Mouse (Mus musculus) left cerebral cortex, postnatal 25 days (tissue): ENCODE measurements at regions not wholly inside any gene's neighbourhood (a gene's known extent, or its start where the extent isn't known, plus 50 kb on each side); places are given as distances from the start of the nearest gene placed in this dataset.

Experiments used
- DNase-seq, 2 experiments: peaks; one replicate each; pipeline ENCODE4 v3.0.0; 2022; ENCODE audit warnings: low spot score in 2 of 2, mixed read lengths in 1 of 2
- intact Hi-C: fragments of 180-260 bp; cut with DNase I; formaldehyde crosslinking; loops from one replicate; pipeline ENCODE4 v1.15.1; 2025

- intact Hi-C loops, result no loop called here
Measured at GRCm38 (mm10) chr19:15663659-15664255, 283.4 kb downstream of the Psat1 start.

GRCm38 (mm10) chr19:15658611-15659010 is 288.5 kb downstream of the Psat1 start:
- intact Hi-C loops, result no loop called here

More at GRCm38 (mm10) chr19:15663659-15664255, 283.4 kb downstream of the Psat1 start:
- no peak for DNase-seq

DNA sequence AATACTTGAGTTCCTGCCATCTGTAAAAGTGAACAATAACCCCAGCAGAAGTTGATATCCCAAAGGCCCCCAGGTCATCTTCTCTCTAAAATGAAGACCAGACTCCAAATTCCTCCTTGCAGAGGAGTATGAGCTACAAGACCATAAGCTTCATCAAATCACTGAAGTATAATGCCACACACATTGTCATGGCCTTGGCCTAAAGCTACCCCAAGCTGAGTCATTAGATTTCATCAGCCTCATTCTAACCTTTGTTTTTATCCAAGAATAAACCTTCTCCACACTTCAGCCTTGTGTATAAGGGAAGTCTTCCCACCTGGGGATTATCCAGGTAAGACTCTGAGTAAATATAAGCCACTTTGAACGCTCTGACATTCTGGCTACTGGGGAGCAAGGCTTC is 289.3 kb downstream of the Psat1 start:
- intact Hi-C loops, result no loop called here
- DNase-seq, result no peak

More at GRCm38 (mm10) chr19:15658611-15659010, 288.5 kb downstream of the Psat1 start:
- no peak for DNase-seq

DNA sequence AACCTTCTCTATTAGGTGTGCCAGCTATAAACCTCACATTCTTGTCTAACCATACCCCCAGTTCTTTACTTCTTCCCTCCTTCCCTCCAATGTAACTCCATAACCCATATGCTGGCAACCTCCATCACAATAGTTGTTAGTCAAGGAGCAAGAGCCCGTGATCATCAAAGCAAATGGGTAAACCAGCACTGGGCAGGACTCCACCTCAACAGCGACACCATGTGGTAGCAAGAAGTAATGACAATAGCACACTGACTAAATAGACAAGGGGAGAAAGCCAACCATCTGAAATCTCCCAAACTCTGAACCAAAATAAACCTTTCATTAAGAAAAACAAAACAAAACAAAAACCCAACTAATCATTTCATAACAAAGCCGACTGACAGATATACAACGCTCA is 297.8 kb downstream of the Psat1 start:
- peak; percentile 16 to 41 for DNase-seq
- intact Hi-C loops, result loop anchor here (5.0 kb wide), 1 partner anchor 153 kb away; no protein-coding TSS in a partner anchor

DNA sequence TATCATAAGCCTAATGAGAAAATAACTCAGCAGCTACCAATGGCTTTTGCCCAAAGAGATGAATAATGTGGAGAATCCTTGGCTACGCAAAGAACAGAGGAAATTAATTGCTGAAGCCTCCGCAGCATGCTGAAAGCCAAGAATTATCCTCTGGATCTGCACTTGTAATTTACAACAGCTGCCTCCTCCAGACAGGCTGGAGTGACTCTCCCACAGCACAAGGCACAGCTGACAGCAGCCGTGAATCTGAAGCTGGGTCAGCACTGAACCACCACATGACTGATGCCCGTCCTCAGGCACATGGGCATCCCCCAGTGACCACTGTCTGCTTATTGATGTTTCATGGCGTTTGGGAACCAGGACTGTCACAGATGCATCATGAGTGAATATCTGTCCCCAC is 299.8 kb downstream of the Psat1 start:
- DNase-seq, result peak; percentile 14 to 26
- intact Hi-C loops, result loop anchor here (5.0 kb wide), 1 partner anchor 155 kb away; no protein-coding TSS in a partner anchor

DNA sequence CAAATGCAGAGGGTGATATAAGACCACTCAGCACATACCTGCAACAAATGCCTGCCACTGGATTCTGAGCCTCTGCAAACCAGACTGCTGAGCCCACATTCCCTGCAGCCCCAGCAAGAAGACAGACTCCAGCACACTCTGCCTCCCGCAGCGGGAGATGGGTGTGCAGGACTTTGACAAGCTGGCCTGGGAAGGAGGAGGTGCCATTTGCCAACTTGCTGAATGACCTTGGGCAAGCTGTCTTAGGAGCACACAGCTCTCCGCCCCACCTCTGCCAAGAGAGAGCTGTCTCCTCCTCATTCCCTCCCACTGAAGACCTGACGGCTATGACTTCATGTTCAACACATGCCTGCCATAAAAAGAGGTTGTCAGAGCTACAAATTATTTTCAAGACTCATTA is 302.4 kb downstream of the Psat1 start:
- intact Hi-C loops, result loop anchor here (5.0 kb wide), 1 partner anchor 158 kb away; no protein-coding TSS in a partner anchor
- DNase-seq, result peak; percentile 14 to 36

DNA sequence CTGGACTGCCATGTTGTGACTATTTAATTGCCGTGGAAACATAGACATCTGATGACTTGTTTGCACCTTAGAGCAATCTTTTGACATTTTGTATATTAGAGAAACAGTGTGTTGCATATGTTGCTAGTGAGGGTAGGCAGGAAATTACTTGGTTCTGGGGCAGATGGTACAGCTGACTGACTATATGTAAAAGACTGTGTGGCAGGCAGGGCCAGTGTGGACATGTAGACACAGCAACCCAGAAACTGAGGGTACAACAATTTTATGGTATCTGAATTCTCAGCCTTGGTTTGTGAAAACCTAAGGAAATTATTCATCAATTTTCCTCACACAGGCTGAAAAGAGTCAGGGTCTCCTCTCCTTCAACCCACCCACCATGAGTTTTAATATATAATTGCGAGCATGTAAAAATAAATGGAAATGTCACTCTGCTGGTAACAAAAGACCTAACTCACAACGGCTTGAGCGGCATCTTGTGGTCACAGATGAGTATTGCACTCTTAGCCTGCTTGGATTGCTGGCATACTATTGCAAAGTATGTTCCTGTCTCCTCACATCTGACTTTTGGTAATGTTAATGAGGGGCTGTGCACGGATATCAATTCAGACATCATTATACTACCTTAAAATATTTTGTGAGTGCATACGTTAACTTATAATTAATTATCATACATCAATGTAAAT is 329.8 kb downstream of the Psat1 start:
- intact Hi-C loops, result loop anchor here (5.0 kb wide), 3 partner anchors 185 to 1635 kb away; no protein-coding TSS in a partner anchor
- DNase-seq, result peak; percentile 77 to 85

DNA sequence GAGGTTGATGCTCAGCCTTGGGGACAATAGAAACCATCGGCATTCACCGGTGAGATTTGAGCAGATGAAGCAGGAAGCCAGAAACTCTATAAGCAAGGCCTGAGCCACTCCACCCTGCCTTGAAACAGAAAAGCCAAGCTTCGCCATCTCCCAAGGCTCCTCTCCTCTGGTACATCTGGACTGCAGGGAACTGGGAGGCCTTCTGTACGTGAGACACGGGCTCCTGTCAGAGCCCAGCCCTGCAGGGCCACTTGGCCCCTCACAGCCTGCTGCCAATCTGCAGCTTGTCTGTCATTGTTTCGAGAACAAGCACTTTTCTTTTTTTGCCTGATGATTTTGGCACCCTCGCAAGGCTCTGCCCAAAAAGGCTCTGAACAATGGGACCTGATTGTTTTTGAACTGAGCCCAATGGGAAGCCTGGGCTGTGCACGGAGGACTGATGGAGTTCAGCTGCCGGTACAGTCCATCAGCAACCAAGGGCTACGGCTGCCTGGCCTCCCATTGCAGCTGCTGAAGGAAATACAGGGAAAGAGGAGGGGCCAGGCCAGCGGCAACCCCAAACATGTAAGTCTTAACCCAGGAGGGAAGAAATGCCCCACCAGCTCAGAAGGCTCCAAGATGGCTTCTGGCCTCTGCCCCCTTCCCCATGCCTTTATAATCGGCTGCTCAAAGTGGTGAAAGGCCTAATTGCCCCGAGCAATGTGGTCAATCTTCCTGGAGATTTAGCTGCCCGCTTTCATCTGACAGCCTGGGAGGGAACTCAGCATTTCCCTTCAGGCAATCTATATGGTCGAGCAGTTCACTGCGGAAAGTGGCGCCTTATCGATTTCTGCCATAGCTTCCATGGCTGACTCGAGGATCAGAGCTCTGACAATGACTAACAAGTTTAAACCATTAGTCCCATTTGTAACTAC is 332.2 kb downstream of the Psat1 start:
- intact Hi-C loops, result loop anchor here (5.0 kb wide), 5 partner anchors 98 to 1633 kb away; partner anchors contain the start of gene Tle4
- DNase-seq, result peak in 1 of 2 experiments; percentile 41

- intact Hi-C loops, result loop anchor here (5.0 kb wide), 2 partner anchors 94 to 1014 kb away; partner anchors contain the start of gene Tle4
- no peak for DNase-seq
Measured at GRCm38 (mm10) chr19:15611137-15611758, 335.9 kb downstream of the Psat1 start.

- no peak for DNase-seq
- intact Hi-C loops, result no loop called here
Measured at GRCm38 (mm10) chr19:15606440-15606839, 340.7 kb downstream of the Psat1 start.

DNA sequence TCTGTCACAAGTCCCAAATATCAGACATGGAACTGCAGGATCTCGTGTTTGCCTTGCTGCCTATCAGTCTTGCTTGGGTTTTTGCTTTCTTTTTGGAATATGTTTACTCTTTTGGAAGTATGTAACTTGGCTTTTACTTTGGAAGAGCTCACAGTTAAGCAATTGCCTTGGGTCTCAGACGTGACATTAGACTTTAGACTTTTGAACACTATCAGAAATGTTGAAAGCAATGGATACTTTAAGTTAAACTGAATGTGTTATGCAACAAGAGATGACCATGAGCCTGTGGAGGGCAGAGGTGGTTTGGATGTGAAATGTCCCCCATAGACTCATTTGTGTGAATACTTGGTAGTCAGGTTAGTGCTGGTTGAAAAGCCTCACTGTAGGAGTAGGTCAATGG is 354.3 kb downstream of the Psat1 start:
- no peak for DNase-seq
- intact Hi-C loops, result no loop called here

DNA sequence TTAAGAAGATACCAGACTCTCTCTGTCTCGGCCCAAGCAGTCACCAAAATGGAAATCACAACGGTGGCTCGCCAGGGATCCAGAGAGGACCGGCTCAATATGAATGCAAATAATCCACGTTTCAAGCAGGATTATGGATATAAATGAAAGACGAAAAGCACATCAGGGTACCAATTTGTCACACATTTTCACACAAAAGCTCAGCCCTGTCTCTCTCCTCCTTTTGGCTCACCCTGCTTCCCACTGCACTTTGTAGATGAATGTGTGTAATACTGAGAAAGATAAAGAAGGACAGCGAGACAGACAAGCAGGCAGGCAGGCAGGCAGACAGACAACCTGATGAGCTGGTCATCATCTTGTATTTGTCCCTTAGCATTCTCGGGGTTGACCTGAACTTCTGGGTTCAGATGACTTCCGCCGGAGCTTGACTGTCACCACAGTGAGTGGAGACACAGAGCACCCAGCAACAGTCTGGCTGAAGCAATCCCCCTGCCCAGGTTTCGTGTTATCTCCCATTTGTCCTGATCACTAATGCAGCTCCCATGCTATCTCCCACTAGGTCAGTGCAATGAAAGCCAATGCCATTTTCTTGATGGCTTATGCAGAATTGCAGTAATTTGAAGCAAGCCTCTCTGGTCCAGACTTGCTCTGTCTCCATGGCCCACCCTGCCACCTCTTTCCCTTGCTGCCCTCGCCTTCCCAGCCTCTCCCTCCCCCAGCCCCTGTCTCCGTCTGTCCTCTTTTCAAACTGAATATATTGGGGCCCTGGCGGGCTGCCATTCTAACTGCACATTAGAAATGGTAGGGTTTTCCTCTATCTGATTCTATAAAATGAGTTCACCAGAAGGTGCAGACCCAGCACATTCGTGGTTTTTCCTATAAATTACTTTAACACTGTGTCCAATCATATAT is 363.1 kb downstream of the Psat1 start:
- DNase-seq, result no peak
- intact Hi-C loops, result no loop called here

DNA sequence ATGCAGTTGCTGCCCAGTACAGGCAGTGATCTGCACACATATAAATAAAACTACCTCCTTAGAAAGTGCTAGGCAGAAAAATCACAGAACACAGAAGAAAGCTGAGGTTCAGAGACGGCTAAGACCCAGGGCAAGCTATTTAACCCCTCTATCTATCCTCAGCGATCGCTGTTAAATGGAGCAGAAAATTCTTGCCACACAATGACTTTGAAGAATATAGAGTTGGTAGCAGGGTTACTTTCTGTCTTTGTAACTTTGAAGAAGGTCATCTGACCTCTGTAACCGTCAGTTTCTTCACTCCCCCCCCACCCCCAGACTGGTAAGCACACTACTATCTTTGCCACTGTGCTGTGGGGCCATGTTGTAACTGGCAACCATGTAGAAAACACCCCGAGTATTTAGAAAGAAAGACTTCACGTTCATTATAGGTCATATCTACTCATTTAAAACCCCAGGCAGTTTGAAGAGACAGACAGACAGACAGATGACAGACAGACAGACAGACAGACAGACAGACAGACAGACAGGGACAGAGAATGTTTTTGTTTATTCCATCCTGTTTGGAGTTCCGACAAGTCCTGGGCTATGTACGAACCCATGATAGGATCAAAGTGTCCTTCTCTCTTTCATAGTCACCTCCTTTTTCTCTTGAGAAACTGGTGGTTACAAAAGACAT is 363.9 kb downstream of the Psat1 start:
- DNase-seq, result no peak
- intact Hi-C loops, result no loop called here

DNA sequence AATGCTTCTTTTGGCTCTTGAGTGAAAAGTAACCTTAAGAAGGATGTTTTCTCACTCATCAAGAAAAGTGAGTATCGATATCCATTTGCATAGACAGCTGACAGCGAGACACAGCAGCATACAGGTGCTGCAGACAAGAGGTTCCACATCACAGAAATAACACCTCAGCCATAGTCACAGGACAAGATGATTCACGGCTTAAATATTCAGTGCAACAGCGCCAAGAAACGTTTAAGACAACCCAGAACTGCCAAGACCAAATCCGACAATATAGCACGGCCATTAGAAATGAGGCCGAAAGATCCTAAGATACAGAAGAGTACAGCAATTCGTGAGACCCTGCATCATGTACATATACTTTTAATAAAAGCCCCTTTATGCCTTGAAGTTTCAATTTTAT is 375.9 kb downstream of the Psat1 start:
- intact Hi-C loops, result no loop called here
- DNase-seq, result no peak

GRCm38 (mm10) chr19:15561511-15561910 is 385.6 kb downstream of the Psat1 start:
- intact Hi-C loops, result no loop called here
- DNase-seq, result no peak

GRCm38 (mm10) chr19:15553953-15554352 is 393.2 kb downstream of the Psat1 start:
- DNase-seq, result no peak
- intact Hi-C loops, result no loop called here

- DNase-seq, result no peak
- intact Hi-C loops, result loop anchor here (5.0 kb wide), 1 partner anchor 94 kb away; no protein-coding TSS in a partner anchor
Measured at GRCm38 (mm10) chr19:15517853-15518252, 429.3 kb downstream of the Psat1 start.
